Mouse (Mus musculus) forebrain, embryonic 13.5 days (tissue): Measurements from ENCODE around the gene Gm4846. TPM values are rescaled to one million over a fixed set of nuclear protein-coding genes. Genes with fewer than 3 reads are reported as not detected.
"Not testable (repeated sequence)": the region's sequence is repeated elsewhere in the genome, so short reads cannot be mapped to it uniquely, and the experiment has no call there.

ENCODE experiments used
- ATAC-seq: fragments of 200-750 bp; cut with Nextera tagmentation; 2 replicates; pipeline ENCODE4 v1.8.0; 2017
- H3K27ac ChIP-seq: fragments of 300-500 bp; sonication (generic); 2 replicates; pipeline ENCODE4 v1.5.1; 2015; ENCODE audit warnings: inconsistent platforms, mild to moderate bottlenecking, moderate library complexity
- H3K27me3 ChIP-seq: fragments of 300-500 bp; sonication (generic); 2 replicates; pipeline ENCODE4 v1.6.1; 2015; ENCODE audit warnings: mild to moderate bottlenecking, inconsistent platforms
- H3K36me3 ChIP-seq: fragments of 300-500 bp; sonication (generic); 2 replicates; pipeline ENCODE4 v1.6.1; 2015; ENCODE audit warnings: mild to moderate bottlenecking, inconsistent platforms; ENCODE audit not compliant: poor library complexity, severe bottlenecking
- H3K4me1 ChIP-seq: fragments of 300-500 bp; sonication (generic); 2 replicates; pipeline ENCODE4 v1.6.1; 2015; ENCODE audit warnings: inconsistent platforms
- H3K4me2 ChIP-seq: fragments of 300-500 bp; sonication (generic); 2 replicates; pipeline ENCODE4 v1.6.1; 2015; ENCODE audit warnings: inconsistent platforms, mild to moderate bottlenecking, moderate library complexity
- H3K4me3 ChIP-seq: fragments of 300-500 bp; sonication (generic); 2 replicates; pipeline ENCODE4 v1.5.1; 2015; ENCODE audit warnings: mild to moderate bottlenecking, inconsistent platforms
- H3K9ac ChIP-seq: fragments of 300-500 bp; sonication (generic); 2 replicates; pipeline ENCODE4 v1.6.1; 2015; ENCODE audit warnings: mild to moderate bottlenecking, inconsistent platforms
- H3K9me3 ChIP-seq: fragments of 300-500 bp; sonication (generic); replicated peaks from 2 replicates; pipeline ENCODE4 v1.6.1; 2016; ENCODE audit warnings: inconsistent platforms
- WGBS: fragments of 180-500 bp; shearing (Covaris S2); methylation state at CpG from one replicate; pipeline ENCODE4 v1.1.7; 2015; 5-methylcytosine and 5-hydroxymethylcytosine counted together
- polyA plus RNA-seq: library from polyadenylated mRNA; unstranded; fragments of >200 nt; fragmentation: Nextera tagmentation; extraction: Ambion mirVana; gene quantifications from 2 replicates; pipeline ENCODE4 v1.2.1, GENCODE M21; 2015

The Gm4846 gene
- polyA plus RNA-seq = not detected in 2 replicates

GRCm38 (mm10) chr1:166497488-166497887, at the start of gene Gm4846:
Gm4846 (minus strand) TSS chr1:166497588.
- not testable (repeated sequence) for H3K9ac ChIP-seq, ATAC-seq, H3K9me3 ChIP-seq, H3K36me3 ChIP-seq, H3K27ac ChIP-seq, H3K4me3 ChIP-seq, H3K4me1 ChIP-seq, H3K27me3 ChIP-seq, H3K4me2 ChIP-seq
- WGBS = 48% methylated on average over 1 of the region's 1 CpGs

- WGBS = 87% methylated on average over 2 of the region's 2 CpGs
- H3K4me3 ChIP-seq, H3K9me3 ChIP-seq, ATAC-seq, H3K27ac ChIP-seq, H3K27me3 ChIP-seq, H3K36me3 ChIP-seq, H3K9ac ChIP-seq, H3K4me2 ChIP-seq, H3K4me1 ChIP-seq: not testable (repeated sequence)
Measured at GRCm38 (mm10) chr1:166531521-166531920, 34.1 kb upstream of the Gm4846 start.

GRCm38 (mm10) chr1:166524709-166525108, 27.3 kb upstream of the Gm4846 start:
- H3K27me3 ChIP-seq, H3K4me3 ChIP-seq, H3K36me3 ChIP-seq, ATAC-seq, H3K9ac ChIP-seq, H3K27ac ChIP-seq, H3K9me3 ChIP-seq, H3K4me2 ChIP-seq, H3K4me1 ChIP-seq: not testable (repeated sequence)
- WGBS = 84% methylated on average over 2 of the region's 2 CpGs

- H3K4me1 ChIP-seq, H3K4me3 ChIP-seq, ATAC-seq, H3K27me3 ChIP-seq, H3K27ac ChIP-seq, H3K36me3 ChIP-seq, H3K4me2 ChIP-seq, H3K9ac ChIP-seq, H3K9me3 ChIP-seq: not testable (repeated sequence)
- 94% methylated on average over 6 of the region's 6 CpGs for WGBS
Measured at GRCm38 (mm10) chr1:166519626-166520025, 22.2 kb upstream of the Gm4846 start.

- Histone ChIP-seq H3K27me3 (no peaks in the 10 kb centered on the region), H3K27ac (no peak overlapping the region), H3K4me1 (no peaks in the 10 kb centered on the region), H3K36me3 (no peaks in the 10 kb centered on the region), H3K9ac (no peak overlapping the region), H3K9me3 (no peaks in the 10 kb centered on the region; the same call in 1 of the 2 replicates), H3K4me3 (no peak overlapping the region), H3K4me2 (no peak overlapping the region)
- no peak for ATAC-seq
- 95% methylated on average over 1 of the region's 1 CpGs for WGBS
Measured at GRCm38 (mm10) chr1:166516556-166516955, 19.2 kb upstream of the Gm4846 start.

GRCm38 (mm10) chr1:166504206-166504605, 6.8 kb upstream of the Gm4846 start:
- H3K36me3 ChIP-seq, H3K27me3 ChIP-seq, H3K27ac ChIP-seq, H3K4me1 ChIP-seq, ATAC-seq, H3K4me3 ChIP-seq, H3K9me3 ChIP-seq, H3K9ac ChIP-seq, H3K4me2 ChIP-seq: not testable (repeated sequence)
- WGBS = 96% methylated on average over 2 of the region's 2 CpGs

- Histone ChIP-seq H3K4me1 (no peaks in the 10 kb centered on the region), H3K4me3 (no peak overlapping the region), H3K27me3 (no peaks in the 10 kb centered on the region), H3K4me2 (no peak overlapping the region), H3K36me3 (no peaks in the 10 kb centered on the region), H3K9me3 (no peaks in the 10 kb centered on the region), H3K9ac (no peak overlapping the region), H3K27ac (no peak overlapping the region)
- WGBS = 89% methylated on average over 2 of the region's 2 CpGs
- ATAC-seq = no peak
Measured at GRCm38 (mm10) chr1:166479503-166479902, 17.9 kb downstream of the Gm4846 start.

- H3K9me3 ChIP-seq = no peaks in the 10 kb centered on the region; the same call in 1 of the 2 replicates
- WGBS = 97% methylated on average over 3 of the region's 3 CpGs
Measured at GRCm38 (mm10) chr1:166467172-166467571, 30.2 kb downstream of the Gm4846 start.

GRCm38 (mm10) chr1:166462544-166462943, 34.8 kb downstream of the Gm4846 start:
- no peaks in the 10 kb centered on the region for H3K36me3 ChIP-seq
- H3K27ac ChIP-seq = no peak overlapping the region
- no peak overlapping the region for H3K4me3 ChIP-seq
- WGBS = 90% methylated on average over 4 of the region's 4 CpGs
- H3K27me3 ChIP-seq = no peaks in the 10 kb centered on the region
- no peak overlapping the region for H3K9ac ChIP-seq
- H3K4me2 ChIP-seq = no peak overlapping the region
- H3K4me1 ChIP-seq = no peaks in the 10 kb centered on the region
- H3K9me3 ChIP-seq = no peaks in the 10 kb centered on the region
- ATAC-seq = no peak

More at GRCm38 (mm10) chr1:166467172-166467571, 30.2 kb downstream of the Gm4846 start:
- Histone ChIP-seq H3K4me1 (no peaks in the 10 kb centered on the region), H3K27ac (no peak overlapping the region), H3K4me2 (no peak overlapping the region), H3K4me3 (no peak overlapping the region), H3K27me3 (no peaks in the 10 kb centered on the region), H3K9ac (no peak overlapping the region), H3K36me3 (no peaks in the 10 kb centered on the region)
- ATAC-seq = no peak

GRCm38 (mm10) chr1:166441992-166442391, 55.4 kb downstream of the Gm4846 start:
- Histone ChIP-seq H3K36me3 (no peaks in the 10 kb centered on the region), H3K27me3 (no peaks in the 10 kb centered on the region), H3K4me1 (no peaks in the 10 kb centered on the region), H3K4me3 (no peak overlapping the region), H3K9me3 (no peaks in the 10 kb centered on the region), H3K9ac (no peak overlapping the region), H3K4me2 (no peak overlapping the region), H3K27ac (no peak overlapping the region)
- WGBS = 93% methylated on average over 3 of the region's 3 CpGs
- ATAC-seq = no peak

- Histone ChIP-seq H3K4me3 (no peak overlapping the region), H3K27ac (no peak overlapping the region), H3K9ac (no peak overlapping the region), H3K27me3 (no peaks in the 10 kb centered on the region), H3K4me1 (no peaks in the 10 kb centered on the region), H3K36me3 (no peaks in the 10 kb centered on the region), H3K9me3 (no peaks in the 10 kb centered on the region), H3K4me2 (no peak overlapping the region)
- WGBS = 72% methylated on average over 6 of the region's 6 CpGs
- no peak for ATAC-seq
Measured at GRCm38 (mm10) chr1:166439426-166439825, 58.0 kb downstream of the Gm4846 start.
